Mouse (Mus musculus): ENCODE measurements around the gene Tada2b. TPM values are rescaled to one million over a fixed set of nuclear protein-coding genes. Genes with fewer than 3 reads are reported as not detected.

The Tada2b gene
- polyA plus RNA-seq, 2 experiments, result 3.7 to 11.0 TPM

DNA sequence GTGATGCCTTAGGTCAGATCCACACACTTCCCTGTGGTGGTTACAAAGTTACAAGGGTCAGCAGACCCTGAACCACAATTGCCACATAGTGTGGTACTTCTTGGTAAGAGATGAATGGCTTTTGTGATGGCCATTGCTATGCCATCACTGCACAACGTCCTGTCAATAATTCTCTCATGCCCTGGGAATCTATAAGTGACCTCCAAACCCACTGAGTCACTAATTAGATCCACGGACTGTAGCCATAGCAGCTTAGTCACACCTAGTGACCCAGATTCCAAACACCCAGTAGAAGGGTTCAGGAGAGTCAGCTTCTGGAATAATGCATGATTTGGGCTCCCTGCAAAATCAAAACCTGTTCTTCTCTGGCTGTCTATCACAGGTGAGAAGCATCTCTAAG, 41.1 kb upstream of the Tada2b start:
- Histone ChIP-seq H3K4me3 (replicated peaks; ENCODE audit: low read length) (no peak overlapping the region), H3K27me3 (ENCODE audit: control insufficient read depth, insufficient read depth, low read length) (no peaks in the 10 kb centered on the region), H3K4me1 (ENCODE audit: control insufficient read depth, insufficient read depth, low read length) (peaks cover 10% of the 10 kb centered on the region; the same call in 1 of the 2 replicates), H3K9me3 (ENCODE audit: control insufficient read depth, low read length) (no peaks in the 10 kb centered on the region), H3K4me2 (replicated peaks; ENCODE audit: low read depth, low read length, severe bottlenecking) (no peak overlapping the region), H3K9ac (ENCODE audit: low read depth, low read length, severe bottlenecking) (no peak overlapping the region), H3K36me3 (ENCODE audit: control insufficient read depth, insufficient read depth, low read length) (peaks cover 42% of the 10 kb centered on the region), H3K27ac (replicated peaks; ENCODE audit: low read depth, low read length) (no peak overlapping the region)
- 75% methylated on average over 2 of the region's 2 CpGs for WGBS
- ATAC-seq (ENCODE audit: low FRiP score, low read depth), result no peak
- no peak for TF ChIP-seq POLR2A (IDR thresholded peaks at IDR 0.05; ENCODE audit: borderline replicate concordance, extremely low read depth, insufficient read depth, insufficient read length)
- DNase-seq (ENCODE audit: low spot score), result no peak

DNA sequence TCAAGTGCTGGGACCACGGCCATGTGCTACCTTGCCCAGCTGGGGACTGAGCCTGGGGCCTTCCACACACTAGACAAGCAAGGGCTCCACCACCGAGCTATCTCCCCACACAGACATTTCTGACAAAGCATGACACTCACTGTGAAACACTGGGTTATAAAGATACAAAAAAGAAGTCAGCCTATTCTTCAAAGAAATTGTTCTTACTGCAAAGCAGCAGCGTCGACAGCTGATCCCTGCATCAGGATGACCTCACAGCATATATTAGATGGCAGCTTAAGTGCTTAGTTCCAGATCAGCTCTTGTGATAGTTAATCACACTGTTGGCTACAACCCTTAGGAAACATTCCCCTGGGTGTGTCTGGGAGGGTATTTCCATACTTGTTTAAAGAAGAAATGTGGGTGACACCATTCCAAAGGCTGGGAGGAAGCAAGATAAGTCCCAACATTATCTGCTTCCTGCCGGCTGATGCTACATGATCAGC, 39.2 kb upstream of the Tada2b start:
- ATAC-seq (ENCODE audit: low FRiP score, low read depth) (no peak), DNase-seq (ENCODE audit: low spot score) (no peak)
- Histone ChIP-seq H3K9ac (ENCODE audit: low read depth, low read length, severe bottlenecking) (no peak overlapping the region), H3K36me3 (ENCODE audit: control insufficient read depth, insufficient read depth, low read length) (peaks cover 59% of the 10 kb centered on the region), H3K27ac (replicated peaks; ENCODE audit: low read depth, low read length) (no peak overlapping the region), H3K4me1 (ENCODE audit: control insufficient read depth, insufficient read depth, low read length) (no peaks in the 10 kb centered on the region), H3K4me3 (replicated peaks; ENCODE audit: low read length) (no peak overlapping the region), H3K27me3 (ENCODE audit: control insufficient read depth, insufficient read depth, low read length) (no peaks in the 10 kb centered on the region), H3K4me2 (replicated peaks; ENCODE audit: low read depth, low read length, severe bottlenecking) (no peak overlapping the region), H3K9me3 (ENCODE audit: control insufficient read depth, low read length) (no peaks in the 10 kb centered on the region)
- no peak for TF ChIP-seq POLR2A (IDR thresholded peaks at IDR 0.05; ENCODE audit: borderline replicate concordance, extremely low read depth, insufficient read depth, insufficient read length)
- WGBS, result 88% methylated on average over 5 of the region's 5 CpGs

DNA sequence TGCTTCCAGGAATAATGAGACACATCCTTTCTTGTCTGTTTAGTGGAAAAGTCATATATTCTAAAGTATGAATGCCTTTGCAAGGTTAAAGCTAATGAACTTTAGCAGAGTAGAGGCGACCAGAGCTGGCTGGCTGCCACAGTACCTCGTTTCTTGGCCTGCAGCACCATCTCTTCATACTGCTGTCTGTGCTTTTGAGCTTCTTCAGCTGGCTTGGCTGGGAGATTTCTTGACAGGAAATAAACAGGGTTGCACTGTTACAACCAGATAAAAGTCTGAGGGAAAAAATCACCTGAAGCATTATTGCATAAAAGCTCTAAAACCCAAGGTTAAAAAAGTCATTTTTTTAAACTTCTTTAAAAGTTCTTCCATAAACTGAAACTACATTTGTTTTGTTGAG, 38.7 kb upstream of the Tada2b start:
- 81% methylated on average over 2 of the region's 2 CpGs for WGBS
- no peak overlapping the region for H3K4me3 ChIP-seq (replicated peaks; ENCODE audit: low read length)
- H3K36me3 ChIP-seq (ENCODE audit: control insufficient read depth, insufficient read depth, low read length), result peaks cover 64% of the 10 kb centered on the region
- ATAC-seq (ENCODE audit: low FRiP score, low read depth), result no peak
- H3K4me2 ChIP-seq (replicated peaks; ENCODE audit: low read depth, low read length, severe bottlenecking), result no peak overlapping the region
- DNase-seq (ENCODE audit: low spot score), result no peak
- no peaks in the 10 kb centered on the region for H3K4me1 ChIP-seq (ENCODE audit: control insufficient read depth, insufficient read depth, low read length)
- TF ChIP-seq POLR2A (IDR thresholded peaks at IDR 0.05; ENCODE audit: borderline replicate concordance, extremely low read depth, insufficient read depth, insufficient read length), result no peak
- H3K9me3 ChIP-seq (ENCODE audit: control insufficient read depth, low read length), result no peaks in the 10 kb centered on the region
- no peak overlapping the region for H3K9ac ChIP-seq (ENCODE audit: low read depth, low read length, severe bottlenecking)
- H3K27me3 ChIP-seq (ENCODE audit: control insufficient read depth, insufficient read depth, low read length), result no peaks in the 10 kb centered on the region
- no peak overlapping the region for H3K27ac ChIP-seq (replicated peaks; ENCODE audit: low read depth, low read length)

DNA sequence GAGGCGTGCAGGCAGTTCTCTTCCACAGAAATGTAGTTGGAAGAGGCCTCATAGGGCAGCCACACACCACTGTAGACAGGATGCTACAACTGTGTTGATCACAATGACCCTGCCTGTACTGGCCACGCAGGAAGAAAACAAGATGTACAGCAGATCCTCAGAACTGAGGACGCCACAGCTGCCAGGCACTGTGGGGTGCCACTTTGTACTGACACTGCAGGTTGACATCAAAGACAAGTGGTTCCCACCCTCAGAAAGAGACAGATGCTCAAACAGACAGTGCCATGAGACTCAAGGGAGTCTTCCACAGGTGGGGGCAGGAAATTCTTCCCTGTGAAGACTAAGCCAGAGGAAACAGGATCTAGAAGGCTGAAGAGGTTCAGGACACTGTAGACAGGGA, 35.7 kb upstream of the Tada2b start:
- Histone ChIP-seq H3K9ac (ENCODE audit: low read depth, low read length, severe bottlenecking) (no peak overlapping the region), H3K4me3 (replicated peaks; ENCODE audit: low read length) (no peak overlapping the region), H3K9me3 (ENCODE audit: control insufficient read depth, low read length) (no peaks in the 10 kb centered on the region), H3K27ac (replicated peaks; ENCODE audit: low read depth, low read length) (no peak overlapping the region), H3K4me2 (replicated peaks; ENCODE audit: low read depth, low read length, severe bottlenecking) (no peak overlapping the region), H3K4me1 (ENCODE audit: control insufficient read depth, insufficient read depth, low read length) (no peaks in the 10 kb centered on the region), H3K36me3 (ENCODE audit: control insufficient read depth, insufficient read depth, low read length) (peaks cover 86% of the 10 kb centered on the region), H3K27me3 (ENCODE audit: control insufficient read depth, insufficient read depth, low read length) (no peaks in the 10 kb centered on the region)
- no peak for TF ChIP-seq POLR2A (IDR thresholded peaks at IDR 0.05; ENCODE audit: borderline replicate concordance, extremely low read depth, insufficient read depth, insufficient read length)
- 83% methylated on average over 3 of the region's 3 CpGs for WGBS
- DNase-seq (ENCODE audit: low spot score) (no peak), ATAC-seq (ENCODE audit: low FRiP score, low read depth) (no peak)

DNA sequence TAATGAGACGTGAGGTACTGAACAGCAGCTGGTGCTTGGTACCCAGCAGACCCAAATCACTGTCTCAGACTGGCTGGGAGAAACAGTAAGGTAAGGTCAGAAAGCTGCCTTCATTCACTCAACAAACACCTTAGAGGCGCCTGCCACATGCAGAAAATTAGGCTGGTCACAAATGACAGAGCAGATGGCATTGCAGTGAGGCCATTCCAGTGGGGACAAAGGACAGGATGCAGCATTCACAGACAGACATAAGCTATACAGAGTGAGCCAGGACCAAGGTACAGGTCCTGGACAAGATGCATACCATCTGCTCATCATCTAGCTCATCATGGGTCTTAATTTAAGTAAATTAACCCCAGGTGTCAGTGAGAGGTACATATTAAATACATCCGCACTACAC, 33.5 kb upstream of the Tada2b start:
- TF ChIP-seq POLR2A (IDR thresholded peaks at IDR 0.05; ENCODE audit: borderline replicate concordance, extremely low read depth, insufficient read depth, insufficient read length), result no peak
- H3K4me2 ChIP-seq (replicated peaks; ENCODE audit: low read depth, low read length, severe bottlenecking), result no peak overlapping the region
- H3K9ac ChIP-seq (ENCODE audit: low read depth, low read length, severe bottlenecking), result no peak overlapping the region
- H3K4me1 ChIP-seq (ENCODE audit: control insufficient read depth, insufficient read depth, low read length), result no peaks in the 10 kb centered on the region
- H3K9me3 ChIP-seq (ENCODE audit: control insufficient read depth, low read length), result no peaks in the 10 kb centered on the region
- DNase-seq (ENCODE audit: low spot score), result no peak
- H3K27ac ChIP-seq (replicated peaks; ENCODE audit: low read depth, low read length), result no peak overlapping the region
- peaks cover 89% of the 10 kb centered on the region for H3K36me3 ChIP-seq (ENCODE audit: control insufficient read depth, insufficient read depth, low read length)
- ATAC-seq (ENCODE audit: low FRiP score, low read depth), result no peak
- no peaks in the 10 kb centered on the region for H3K27me3 ChIP-seq (ENCODE audit: control insufficient read depth, insufficient read depth, low read length)
- no peak overlapping the region for H3K4me3 ChIP-seq (replicated peaks; ENCODE audit: low read length)
- 69% methylated on average over 3 of the region's 3 CpGs for WGBS

DNA sequence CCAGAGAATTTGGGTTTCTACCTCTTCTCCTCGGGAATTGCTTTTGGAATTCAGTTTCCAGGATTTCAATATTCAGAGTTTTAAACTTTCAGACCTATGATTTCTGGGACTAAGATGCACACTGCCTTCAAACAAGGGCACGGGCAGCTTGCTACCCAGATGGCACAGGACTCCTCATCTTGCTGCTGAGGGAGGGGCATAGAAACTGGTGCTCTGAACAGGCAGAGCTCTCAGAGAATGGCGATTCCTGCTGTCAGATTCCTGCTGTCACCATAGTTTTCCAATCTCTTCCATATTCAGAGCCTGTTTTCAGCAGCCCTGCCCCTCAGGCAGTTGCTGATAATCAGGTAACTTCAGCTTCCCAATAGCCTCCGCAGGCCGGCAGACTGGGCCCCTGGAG, 31.5 kb upstream of the Tada2b start:
- H3K36me3 ChIP-seq (ENCODE audit: control insufficient read depth, insufficient read depth, low read length), result peaks cover 89% of the 10 kb centered on the region
- no peak overlapping the region for H3K4me2 ChIP-seq (replicated peaks; ENCODE audit: low read depth, low read length, severe bottlenecking)
- no peak for TF ChIP-seq POLR2A (IDR thresholded peaks at IDR 0.05; ENCODE audit: borderline replicate concordance, extremely low read depth, insufficient read depth, insufficient read length)
- H3K27me3 ChIP-seq (ENCODE audit: control insufficient read depth, insufficient read depth, low read length), result no peaks in the 10 kb centered on the region
- H3K4me1 ChIP-seq (ENCODE audit: control insufficient read depth, insufficient read depth, low read length), result no peaks in the 10 kb centered on the region
- WGBS, result 84% methylated on average over 5 of the region's 5 CpGs
- H3K4me3 ChIP-seq (replicated peaks; ENCODE audit: low read length), result no peak overlapping the region
- ATAC-seq (ENCODE audit: low FRiP score, low read depth) (no peak), DNase-seq (ENCODE audit: low spot score) (no peak)
- no peaks in the 10 kb centered on the region for H3K9me3 ChIP-seq (ENCODE audit: control insufficient read depth, low read length)
- no peak overlapping the region for H3K27ac ChIP-seq (replicated peaks; ENCODE audit: low read depth, low read length)
- H3K9ac ChIP-seq (ENCODE audit: low read depth, low read length, severe bottlenecking), result no peak overlapping the region

Measured in limb, embryonic 14.5 days (tissue).